Mouse (Mus musculus) erythroblast, embryonic 14.5 days (primary cell): ENCODE measurements around the gene Mrpl38. TPM values are rescaled to one million over a fixed set of nuclear protein-coding genes. Genes with fewer than 3 reads are reported as not detected.

Experiments
- H3K27me3 ChIP-seq: 2 replicates; pipeline ENCODE4 v1.6.1; 2012; ENCODE audit warnings: inconsistent platforms; ENCODE audit not compliant: control insufficient read depth
- H3K36me3 ChIP-seq: 2 replicates; pipeline ENCODE4 v1.6.1; 2012; ENCODE audit warnings: mild to moderate bottlenecking, inconsistent platforms; ENCODE audit not compliant: control insufficient read depth
- H3K4me1 ChIP-seq: 2 replicates; pipeline ENCODE4 v1.6.1; 2012; ENCODE audit warnings: inconsistent platforms; ENCODE audit not compliant: control insufficient read depth
- H3K4me3 ChIP-seq: replicated peaks from 2 replicates; pipeline ENCODE3; 2012; ENCODE audit warnings: moderate library complexity, mild to moderate bottlenecking, inconsistent platforms
- H3K9me3 ChIP-seq: 2 replicates; pipeline ENCODE4 v1.6.1; 2012; ENCODE audit warnings: low read length, inconsistent platforms, mixed read lengths; ENCODE audit not compliant: control insufficient read depth
- GATA1 ChIP-seq: IDR thresholded peaks from 2 replicates; pipeline ENCODE4 v1.6.1; 2012; ENCODE audit warnings: low read length, inconsistent platforms, mixed read lengths
- TAL1 ChIP-seq: IDR thresholded peaks from 3 replicates; pipeline ENCODE4 v1.6.1; 2012; ENCODE audit warnings: low read length, inconsistent platforms, mixed read lengths
- polyA plus RNA-seq: library from polyadenylated mRNA; stranded (reverse); fragments of >175 nt; gene quantifications from 2 replicates; pipeline ENCODE4 v1.2.3, GENCODE M21; 2012

The Mrpl38 gene
- polyA plus RNA-seq, 1 experiment: 8.4 TPM

DNA sequence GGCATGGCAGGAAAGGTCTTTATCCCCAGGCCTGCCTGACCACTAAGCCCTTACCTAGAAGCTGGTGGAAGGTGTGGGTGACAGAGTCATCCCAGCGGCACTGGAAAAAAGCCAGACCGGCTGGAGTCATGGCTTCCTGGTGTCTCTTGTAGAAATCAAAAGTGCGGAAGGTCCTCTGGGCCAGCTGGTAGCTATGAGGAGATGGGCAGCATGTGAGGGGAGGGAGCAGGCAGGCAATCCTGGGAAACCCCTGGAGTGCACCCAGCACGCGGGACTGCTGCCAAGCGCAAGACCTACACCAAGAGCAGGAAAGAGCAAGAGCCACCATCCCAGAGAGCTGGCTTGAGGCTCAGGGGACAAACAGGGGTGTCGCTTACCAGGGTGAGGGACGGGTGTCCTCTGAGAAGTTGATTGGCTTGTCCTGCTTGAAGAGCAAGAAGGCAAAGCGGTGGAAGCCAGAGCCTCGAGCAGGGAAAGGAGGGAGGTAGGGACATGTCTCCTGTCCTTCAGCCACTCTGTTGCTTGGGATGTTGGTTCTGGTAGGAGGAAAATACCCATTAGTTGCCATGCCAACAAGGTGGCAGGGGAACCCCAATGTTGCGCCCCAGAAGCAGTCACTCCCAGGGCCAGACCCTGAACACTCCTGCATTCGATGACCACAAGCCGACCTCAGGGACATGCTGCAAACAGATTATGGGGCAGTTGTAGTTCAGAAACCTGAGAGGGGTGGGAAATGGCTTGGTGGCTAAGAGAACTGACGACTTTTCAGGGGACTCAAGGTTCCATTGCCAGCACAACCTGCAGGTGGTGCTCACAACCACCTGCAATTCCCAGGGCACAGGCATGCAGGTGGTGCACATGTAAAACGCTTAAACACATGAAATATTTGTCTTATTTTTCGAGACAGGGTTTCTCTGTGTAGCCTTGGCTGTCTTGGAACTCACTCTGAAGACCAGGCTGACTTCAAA lies 6.0 kb downstream of the Mrpl38 start:
- H3K4me1 ChIP-seq: peaks cover 53% of the 10 kb centered on the region
- no peaks in the 10 kb centered on the region for H3K9me3 ChIP-seq
- no peak overlapping the region for H3K4me3 ChIP-seq
- peaks cover 14% of the 10 kb centered on the region for H3K27me3 ChIP-seq
- TF ChIP-seq GATA1 (no peak), TAL1 (no peak)
- peaks cover 54% of the 10 kb centered on the region for H3K36me3 ChIP-seq

DNA sequence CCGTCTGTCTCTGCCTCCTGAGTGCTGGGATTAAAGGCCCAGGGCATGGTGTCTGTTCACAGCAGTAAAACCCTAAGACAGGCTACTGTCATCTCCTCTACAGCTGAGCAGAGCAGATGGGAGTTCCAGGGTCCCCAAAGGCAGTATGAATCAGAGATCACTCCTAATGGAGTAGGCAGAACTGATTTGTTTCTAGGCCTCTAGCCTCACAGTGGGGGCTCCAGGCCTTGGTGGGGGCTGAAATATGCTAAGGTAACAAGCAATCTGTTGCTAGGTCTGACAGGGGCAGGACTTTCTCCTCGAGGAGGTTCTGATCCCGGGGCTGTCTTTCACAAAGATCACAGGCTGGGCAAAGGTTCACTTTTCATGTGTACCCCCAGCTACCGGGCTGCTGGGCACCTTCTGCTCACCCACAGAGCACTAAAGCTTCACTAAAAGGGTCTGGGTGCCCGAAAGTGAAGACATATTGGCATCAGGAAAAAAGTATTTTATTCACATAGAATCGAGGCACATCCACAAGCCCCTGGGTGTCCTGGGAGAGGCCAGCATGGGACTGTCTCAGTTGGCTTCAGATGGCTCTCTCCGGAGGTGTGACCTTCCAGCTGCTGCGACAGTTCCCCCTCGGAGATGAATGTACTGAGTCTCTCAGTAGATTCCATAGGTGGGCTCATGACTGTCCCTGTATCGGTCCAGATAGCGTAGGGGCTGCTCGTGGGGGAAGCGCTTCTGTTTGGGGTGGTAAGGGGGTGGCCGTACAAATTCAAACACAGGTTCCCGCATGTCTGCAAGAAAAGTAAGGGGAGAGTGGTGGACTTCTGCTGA lies 7.1 kb downstream of the Mrpl38 start:
- Histone ChIP-seq H3K9me3 (no peaks in the 10 kb centered on the region), H3K36me3 (peaks cover 49% of the 10 kb centered on the region), H3K4me1 (peaks cover 55% of the 10 kb centered on the region), H3K27me3 (peaks cover 14% of the 10 kb centered on the region), H3K4me3 (peak overlapping the region; percentile 71)
- TF ChIP-seq TAL1: no peak
- no peak for TF ChIP-seq GATA1

DNA sequence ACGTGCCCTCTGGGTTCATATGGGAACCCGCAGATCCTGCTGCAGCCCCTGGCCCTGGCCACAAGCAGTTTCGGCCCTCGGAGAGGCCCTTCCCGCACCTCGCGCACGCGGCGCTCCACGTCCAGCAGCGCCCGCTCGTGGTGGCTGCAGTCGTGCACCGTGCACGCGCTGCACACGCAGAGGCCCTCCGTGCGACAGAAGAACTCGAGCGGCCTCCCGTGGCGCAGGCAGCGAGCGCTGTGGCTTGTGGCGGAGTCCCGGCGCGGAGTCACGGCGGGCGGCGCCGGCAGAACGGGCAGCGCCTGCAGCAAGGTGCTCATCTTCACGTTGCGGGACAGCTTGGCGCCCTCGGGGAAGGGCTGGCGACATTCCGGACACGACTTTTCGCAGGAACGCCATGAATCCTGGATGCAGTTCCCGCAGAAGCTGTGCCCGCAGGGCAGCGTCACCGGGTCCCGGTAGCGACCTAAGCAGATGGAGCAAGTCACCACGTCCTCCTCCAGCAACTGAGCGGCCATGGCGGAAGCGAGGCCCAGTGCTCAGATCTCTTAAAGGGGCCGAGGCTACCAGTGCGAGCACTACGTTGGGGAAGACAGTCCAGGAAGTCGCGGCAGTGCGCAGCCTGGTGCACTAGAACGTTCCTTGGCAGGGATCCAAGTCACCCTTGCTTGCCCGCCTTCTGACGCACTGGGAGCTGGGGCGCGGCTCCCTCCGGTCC lies 8.0 kb downstream of the Mrpl38 start, which contains the start of gene Trim65:
TSS of gene Trim65 (minus strand) at position 641 of the 718 bp plus-strand sequence.
- peaks cover 49% of the 10 kb centered on the region for H3K36me3 ChIP-seq
- H3K4me1 ChIP-seq: peaks cover 57% of the 10 kb centered on the region
- TF ChIP-seq TAL1 (no peak), GATA1 (no peak)
- peaks cover 14% of the 10 kb centered on the region for H3K27me3 ChIP-seq
- peak within 1 kb of the TSS; percentile 71 for H3K4me3 ChIP-seq
- no peaks in the 10 kb centered on the region; the same call in 1 of the 2 replicates for H3K9me3 ChIP-seq

DNA sequence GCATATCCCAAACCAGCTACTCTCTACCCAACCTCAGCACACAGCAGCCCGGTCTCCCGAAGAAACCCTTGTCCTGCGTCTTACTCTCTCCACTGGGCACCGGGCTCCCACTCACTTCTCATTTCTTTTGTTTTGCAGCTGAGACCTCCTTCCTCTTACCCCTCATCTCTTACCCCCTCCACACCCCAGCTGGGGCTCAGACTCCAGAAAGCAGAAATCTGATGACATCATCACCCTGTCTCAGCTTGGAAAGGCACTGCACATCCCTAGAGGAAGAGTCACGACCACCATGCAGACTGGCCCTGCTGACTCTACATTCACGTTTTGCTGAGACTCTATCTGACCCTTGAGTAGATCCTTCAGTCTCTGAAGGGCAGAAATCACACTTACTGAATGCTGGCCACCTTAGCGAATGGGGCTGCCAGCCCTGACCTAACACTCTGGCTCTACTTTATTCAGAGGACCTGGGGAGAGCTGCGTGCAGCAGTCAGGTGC lies 8.6 kb downstream of the Mrpl38 start:
- TF ChIP-seq GATA1: no peak
- TF ChIP-seq TAL1: no peak
- peak overlapping the region; percentile 71 for H3K4me3 ChIP-seq
- peaks cover 57% of the 10 kb centered on the region for H3K4me1 ChIP-seq
- H3K27me3 ChIP-seq: peaks cover 14% of the 10 kb centered on the region
- peaks cover 49% of the 10 kb centered on the region for H3K36me3 ChIP-seq
- peaks cover 4% of the 10 kb centered on the region for H3K9me3 ChIP-seq

DNA sequence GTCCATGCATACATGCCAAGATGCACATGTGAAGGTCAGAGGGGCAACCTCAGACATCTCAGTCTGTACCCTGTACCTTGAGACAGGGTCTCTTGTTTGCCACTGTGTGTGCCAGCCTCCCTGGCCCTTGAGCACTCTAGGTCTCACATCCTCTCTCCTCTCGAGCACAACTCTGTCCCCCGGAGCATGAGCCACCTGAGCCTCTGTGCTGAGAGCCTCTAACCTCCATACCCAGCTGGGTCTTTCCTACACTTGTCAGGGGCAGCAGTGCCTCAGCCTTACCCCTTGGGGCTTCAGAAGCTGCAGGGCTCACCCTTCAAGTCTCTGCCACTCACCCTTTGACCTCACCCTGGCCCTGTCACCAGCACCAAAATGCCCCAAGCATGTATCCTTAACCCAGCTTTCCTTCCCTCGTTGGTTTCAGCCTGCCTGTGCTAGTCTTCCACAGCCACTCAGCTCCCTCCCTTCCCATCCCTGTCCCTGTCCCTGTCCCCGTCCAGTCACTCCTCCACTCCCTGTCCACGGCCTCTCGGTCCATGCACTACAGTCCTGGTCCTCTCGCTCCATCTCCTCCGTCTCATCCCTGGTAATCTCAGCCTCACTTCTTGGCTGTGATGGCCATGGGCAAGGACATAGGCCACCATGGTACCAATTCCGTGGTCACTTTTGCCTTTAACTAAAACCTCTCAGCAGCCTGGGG lies 9.4 kb downstream of the Mrpl38 start:
- Histone ChIP-seq H3K27me3 (peaks cover 14% of the 10 kb centered on the region), H3K4me1 (peaks cover 57% of the 10 kb centered on the region), H3K36me3 (peaks cover 41% of the 10 kb centered on the region), H3K9me3 (peaks cover 4% of the 10 kb centered on the region), H3K4me3 (no peak overlapping the region)
- TF ChIP-seq TAL1 (no peak), GATA1 (no peak)

DNA sequence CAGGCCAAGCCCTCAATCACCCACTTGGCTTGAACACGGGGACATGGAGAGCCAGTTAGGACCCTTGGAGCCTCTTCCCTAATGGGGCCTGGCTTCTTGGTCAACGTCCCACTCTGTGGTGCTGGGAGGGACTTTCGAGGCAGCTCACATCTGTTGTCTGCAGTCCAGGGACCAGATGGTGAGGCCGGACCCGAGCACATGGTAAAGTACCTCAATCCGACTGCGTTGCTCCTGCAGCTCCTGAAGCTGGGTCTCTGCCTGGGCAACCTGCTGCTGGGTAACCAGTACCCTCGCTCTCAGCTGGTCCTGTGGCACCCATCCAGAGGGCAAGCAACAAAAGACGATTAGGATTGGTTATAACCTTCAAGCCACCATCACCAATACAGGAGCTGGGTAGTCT lies 10.7 kb downstream of the Mrpl38 start:
- peaks cover 4% of the 10 kb centered on the region for H3K9me3 ChIP-seq
- H3K4me3 ChIP-seq: no peak overlapping the region
- no peak for TF ChIP-seq TAL1
- TF ChIP-seq GATA1: no peak
- H3K4me1 ChIP-seq: peaks cover 55% of the 10 kb centered on the region
- H3K36me3 ChIP-seq: peaks cover 31% of the 10 kb centered on the region
- H3K27me3 ChIP-seq: peaks cover 14% of the 10 kb centered on the region

DNA sequence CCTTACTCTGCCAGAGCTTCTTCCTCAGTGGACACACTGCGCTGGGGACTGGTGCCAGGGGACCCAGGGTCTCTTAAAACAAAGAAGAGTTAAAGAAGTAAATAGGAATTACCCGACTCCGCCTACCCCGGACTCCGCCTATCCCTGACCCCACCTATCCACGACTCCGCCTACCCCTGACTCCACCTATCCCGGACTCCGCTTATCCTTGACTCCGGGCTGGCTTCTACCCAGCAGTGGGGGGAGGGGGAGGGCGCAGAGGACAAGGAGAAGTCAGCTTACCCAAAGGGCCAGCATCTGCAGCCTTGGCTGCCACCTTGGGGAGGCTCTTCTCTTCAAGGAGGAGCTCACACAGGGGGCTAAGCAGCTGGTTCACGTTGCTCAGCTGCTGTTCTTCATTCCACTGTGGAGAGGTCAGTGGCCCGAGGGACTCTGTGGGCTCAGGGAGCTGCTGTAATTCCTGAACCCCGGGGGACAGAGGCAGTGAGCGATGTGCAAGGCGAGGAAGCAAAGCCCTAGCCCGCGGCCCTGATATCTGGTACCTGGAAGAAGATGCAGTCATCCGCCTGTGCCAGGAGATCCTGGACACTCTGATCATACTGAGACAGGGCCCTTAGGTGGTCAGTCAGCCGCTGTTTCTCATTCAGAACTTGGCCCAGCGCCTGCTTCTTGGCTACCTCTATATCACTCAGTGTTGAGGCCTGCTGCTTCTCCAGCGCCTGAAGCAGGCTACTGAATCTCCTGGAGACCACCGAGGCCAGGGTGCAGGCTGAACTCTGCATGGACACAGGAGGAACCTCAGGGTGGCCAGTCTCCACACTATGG lies 11.3 kb downstream of the Mrpl38 start, which contains the start of gene Trim47:
TSS of gene Trim47 (minus strand) at position 55 of the 825 bp plus-strand sequence.
- Histone ChIP-seq H3K36me3 (peaks cover 25% of the 10 kb centered on the region), H3K27me3 (peaks cover 14% of the 10 kb centered on the region), H3K4me1 (peaks cover 57% of the 10 kb centered on the region), H3K4me3 (no peak within 1 kb of the TSS), H3K9me3 (peaks cover 4% of the 10 kb centered on the region)
- TF ChIP-seq GATA1: no peak
- no peak for TF ChIP-seq TAL1
